Mouse (Mus musculus): ENCODE measurements around the gene Slc5a11.

Gene Slc5a11

DNA sequence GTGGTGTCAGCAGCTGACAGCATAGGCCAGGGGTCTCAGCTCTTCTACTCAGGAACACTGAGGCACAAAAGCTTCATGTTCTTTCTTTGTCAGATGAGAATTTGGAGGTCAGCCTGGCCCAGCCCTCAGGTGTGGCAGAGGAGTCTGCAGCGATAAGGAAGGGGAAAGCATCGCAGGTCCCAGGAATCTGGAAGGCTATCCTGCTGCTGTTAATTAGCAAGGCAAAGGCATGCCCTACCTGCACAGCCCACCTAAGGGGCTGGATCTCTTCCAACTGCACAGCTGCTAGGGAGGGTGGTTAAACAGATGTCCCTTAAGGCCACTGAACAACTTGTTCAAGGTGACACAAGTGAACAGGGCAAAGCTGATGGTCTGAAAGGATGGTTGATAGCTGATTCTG lies 558 bp downstream of the Slc5a11 start:
- DNase-seq, result no peak

- DNase-seq, result no peak
Observed at GRCm38 (mm10) chr7:123217448-123218354, 3.1 kb downstream of the Slc5a11 start.

DNA sequence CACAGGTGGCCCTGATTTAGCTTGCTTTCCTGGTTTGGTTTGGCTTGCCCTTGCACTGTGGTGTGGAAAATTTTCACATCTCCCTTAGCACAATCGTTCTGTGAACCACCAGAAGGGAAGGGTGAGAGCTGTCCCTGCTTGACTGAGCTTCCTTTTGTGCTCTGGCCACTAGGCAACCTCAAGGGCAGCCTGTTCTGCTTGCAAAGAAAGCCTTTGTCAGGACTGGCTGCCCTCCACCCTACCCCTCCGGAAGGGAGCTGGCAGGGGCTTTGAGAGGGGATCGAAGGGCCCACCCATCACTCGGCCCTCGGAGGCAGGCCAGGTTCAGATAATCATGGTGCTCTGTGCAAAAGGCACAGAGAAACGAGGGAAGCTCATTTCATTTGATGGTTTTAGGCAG lies 4.0 kb downstream of the Slc5a11 start:
- peak; percentile 29 for DNase-seq

GRCm38 (mm10) chr7:123219781-123220632 lies 5.4 kb downstream of the Slc5a11 start:
- no peak for DNase-seq

GRCm38 (mm10) chr7:123220633-123220942 lies 6.0 kb downstream of the Slc5a11 start:
- no peak for DNase-seq

DNA sequence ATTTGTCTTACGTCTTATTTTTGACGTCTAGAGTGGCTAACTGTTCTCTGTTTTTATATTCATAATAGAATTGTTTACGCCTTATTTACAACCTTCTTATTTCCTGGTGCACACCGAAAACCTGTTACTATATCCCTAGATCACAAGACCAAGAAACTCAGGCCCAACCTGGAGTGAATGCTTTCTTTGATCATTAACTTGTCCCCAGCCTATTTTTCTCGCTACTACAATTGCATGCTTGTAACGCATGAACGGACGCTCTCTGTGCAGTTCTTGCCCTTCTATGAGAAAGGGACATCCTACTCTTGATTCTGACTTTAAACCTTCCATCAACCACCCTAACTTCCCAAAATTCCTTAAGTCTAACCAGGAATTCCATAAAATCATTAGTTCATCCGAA lies 9.5 kb downstream of the Slc5a11 start:
- no peak for DNase-seq

DNA sequence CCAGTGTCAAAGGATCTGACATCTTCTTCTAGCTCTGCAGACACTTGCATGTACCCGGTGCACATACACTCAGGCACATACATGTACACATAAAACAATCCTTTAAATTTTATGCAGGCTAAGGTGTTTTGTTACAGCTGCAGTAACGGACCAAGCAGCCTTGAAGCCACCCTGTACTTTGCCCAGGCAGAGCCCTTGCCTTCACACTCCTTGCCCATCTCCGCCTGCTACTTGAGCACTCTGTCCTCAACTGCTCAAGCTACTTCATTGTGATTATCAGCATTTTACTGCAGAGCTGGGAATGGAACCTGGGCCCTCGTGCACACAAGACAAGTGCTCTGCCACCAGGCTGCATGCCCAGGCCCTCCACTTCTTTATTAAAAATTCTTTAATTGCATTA lies 10.6 kb downstream of the Slc5a11 start:
- no peak for DNase-seq

- peak; percentile 62 for DNase-seq
Observed at GRCm38 (mm10) chr7:123235449-123235848, 20.9 kb downstream of the Slc5a11 start.

- DNase-seq, result peak; percentile 14
Observed at GRCm38 (mm10) chr7:123238621-123239020, 24.0 kb downstream of the Slc5a11 start.

DNA sequence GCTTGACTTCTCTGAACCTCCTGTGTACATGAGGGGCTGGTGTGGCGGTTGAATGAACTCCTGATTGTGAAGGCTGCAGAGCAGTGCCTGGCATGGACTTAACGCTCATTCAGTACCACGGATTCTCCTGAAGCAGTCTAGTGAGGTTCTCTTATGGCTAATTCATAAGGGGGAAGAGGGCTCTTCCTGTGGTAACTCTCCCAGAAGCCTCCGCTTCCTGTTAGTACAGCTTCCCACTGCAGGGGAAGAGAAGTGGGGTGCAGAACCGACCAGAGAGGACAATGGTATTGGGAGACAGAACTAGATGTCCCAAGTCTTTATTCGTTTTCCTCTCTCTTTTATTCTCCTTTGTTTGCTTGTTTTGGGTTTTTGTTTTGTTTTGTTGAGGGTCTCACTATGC lies 25.5 kb downstream of the Slc5a11 start:
- DNase-seq, result no peak

DNA sequence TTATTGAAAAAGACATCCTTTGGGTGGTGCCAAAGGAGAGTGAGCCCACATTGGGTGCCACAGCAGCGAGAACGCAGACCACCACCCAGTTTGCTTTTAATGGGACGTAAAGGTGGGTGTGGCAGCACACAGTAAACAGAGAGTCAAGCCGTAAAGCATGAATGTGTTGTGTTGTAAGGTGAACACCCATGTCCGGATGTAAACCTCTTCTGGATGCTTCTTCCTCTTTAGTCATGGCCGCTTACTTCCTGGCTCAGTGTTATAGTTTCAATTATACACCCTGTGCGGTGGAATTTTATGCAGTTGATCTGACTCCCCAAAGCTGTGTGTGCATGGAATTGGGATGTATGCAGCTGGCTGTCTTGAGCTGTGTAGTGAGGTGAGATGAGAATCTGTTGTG lies 27.7 kb downstream of the Slc5a11 start:
- no peak for DNase-seq

- no peak for DNase-seq
Observed at GRCm38 (mm10) chr7:123244833-123245232, 30.3 kb downstream of the Slc5a11 start.

GRCm38 (mm10) chr7:123246504-123247084 lies 32.0 kb downstream of the Slc5a11 start:
- DNase-seq, result no peak

DNA sequence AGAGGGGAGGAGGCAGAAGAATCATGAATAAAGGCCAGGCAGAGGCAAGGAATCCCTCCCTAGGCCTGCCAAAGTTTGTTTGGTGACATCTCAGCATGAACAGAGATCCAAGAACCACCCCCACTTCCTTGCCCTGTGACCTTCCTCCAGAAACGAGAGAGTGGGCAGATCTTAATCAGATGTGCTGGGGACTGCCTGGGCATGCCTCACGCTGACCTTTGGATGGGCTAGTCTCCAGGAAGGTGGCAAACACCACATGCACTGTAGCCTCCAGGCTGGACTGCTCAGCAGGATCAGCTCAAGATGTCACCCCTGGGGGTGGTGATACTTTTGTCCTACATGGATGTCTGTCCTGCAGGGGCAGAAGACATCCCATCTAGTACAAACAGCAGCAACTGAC lies 33.6 kb downstream of the Slc5a11 start:
- DNase-seq, result no peak

DNA sequence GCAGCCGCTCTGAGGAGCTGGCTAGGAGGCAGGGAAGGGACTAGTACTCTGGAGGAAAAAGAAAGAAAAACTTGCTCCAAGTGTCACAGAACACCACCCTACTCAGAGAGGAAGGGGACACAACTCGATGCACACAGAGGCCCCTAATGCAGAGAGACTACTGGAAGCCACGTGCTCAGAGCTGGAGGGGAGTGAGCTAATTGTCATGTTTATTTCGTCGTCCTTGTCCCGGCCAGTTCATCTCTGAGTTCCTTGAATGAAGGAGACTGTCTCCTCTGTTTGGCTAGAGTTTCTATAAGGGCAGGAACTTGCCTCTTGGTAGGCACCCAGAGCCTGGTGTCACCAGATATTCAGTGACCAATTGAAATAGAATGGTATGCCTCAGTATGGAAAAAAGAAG lies 36.8 kb downstream of the Slc5a11 start:
- no peak for DNase-seq

DNA sequence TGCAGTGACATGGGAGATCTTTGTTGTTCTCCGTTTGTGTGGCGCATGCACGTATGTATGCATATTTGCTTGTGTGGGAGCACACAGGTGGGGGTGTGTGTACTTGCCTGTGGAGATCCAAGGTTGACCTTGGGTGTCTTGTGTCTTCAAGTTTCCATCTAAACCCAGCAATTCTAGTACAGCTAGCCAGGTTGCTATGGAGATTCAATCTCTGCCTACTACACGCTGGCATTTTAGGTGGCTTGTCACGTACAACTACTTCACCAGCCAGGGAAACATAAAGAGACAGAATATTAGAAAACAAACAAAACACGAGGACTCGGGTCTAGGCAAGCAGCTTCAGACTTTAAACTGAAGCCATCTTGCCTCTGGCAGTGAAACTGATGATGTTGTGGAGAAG lies 38.8 kb downstream of the Slc5a11 start:
- DNase-seq, result no peak

DNA sequence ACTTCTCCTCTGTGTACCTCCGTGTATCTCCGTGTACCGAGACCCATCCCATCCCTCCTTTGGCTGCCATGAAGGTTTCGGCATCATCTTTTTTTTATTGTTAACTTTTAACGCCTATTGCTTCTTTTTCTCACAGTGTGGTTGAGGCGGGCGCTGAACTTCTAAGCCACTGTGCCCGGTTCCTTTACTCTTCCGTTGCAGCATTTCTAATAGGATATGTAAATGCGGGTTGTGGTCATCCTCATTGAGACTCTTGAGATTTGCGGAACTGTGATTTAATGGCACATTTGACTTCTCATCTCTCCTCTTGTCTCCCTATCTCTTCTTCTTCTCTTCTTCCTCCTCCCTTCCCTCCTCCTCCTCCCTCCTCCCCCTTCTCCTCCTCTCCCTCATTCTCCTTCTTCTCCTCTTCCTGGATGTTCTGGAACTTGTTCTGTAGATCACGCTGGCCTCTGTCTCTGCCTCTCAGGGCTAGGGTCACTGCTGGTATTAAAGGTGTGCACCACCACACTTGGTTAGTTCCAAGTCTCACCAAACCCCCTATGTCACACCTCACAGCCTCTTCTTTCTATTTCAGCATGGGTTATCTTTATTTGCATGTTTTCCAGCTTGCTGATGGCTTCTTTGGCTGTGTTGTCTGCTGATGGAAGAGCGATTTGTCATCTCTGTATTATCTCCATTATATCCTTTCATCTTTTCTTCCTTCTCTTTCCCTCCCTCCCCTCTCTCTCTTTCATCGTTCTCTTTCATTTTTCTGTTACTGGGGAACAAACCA lies 39.8 kb downstream of the Slc5a11 start:
- DNase-seq, result no peak

GRCm38 (mm10) chr7:123258103-123258502 lies 43.5 kb downstream of the Slc5a11 start:
- DNase-seq, result no peak

- DNase-seq, result no peak
Observed at GRCm38 (mm10) chr7:123273056-123273455, 58.5 kb downstream of the Slc5a11 start.

- no peak for DNase-seq
Observed at GRCm38 (mm10) chr7:123276568-123276967, 62.0 kb downstream of the Slc5a11 start.

- no peak for DNase-seq
Observed at GRCm38 (mm10) chr7:123279797-123280196, 65.2 kb downstream of the Slc5a11 start.

DNA sequence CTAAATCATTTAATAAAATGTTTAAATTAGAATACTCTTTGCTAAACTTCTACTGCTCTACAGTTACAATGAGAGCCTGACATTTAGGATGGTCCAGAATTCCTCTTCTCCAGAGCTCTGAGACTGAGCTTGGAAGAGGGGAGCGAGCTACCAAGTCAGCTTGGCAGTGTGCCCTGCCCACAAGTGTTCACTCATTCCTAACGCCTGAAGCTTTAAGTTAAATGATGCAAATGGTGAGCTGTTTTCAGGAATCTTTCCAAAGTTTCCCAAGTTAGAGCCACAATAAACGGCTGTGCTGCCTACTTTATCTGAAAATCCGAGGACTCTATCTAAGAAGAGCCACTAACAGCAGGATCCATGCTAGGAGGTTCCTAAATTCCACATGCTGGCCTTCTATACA lies 69.2 kb downstream of the Slc5a11 start:
- DNase-seq, result no peak

DNA sequence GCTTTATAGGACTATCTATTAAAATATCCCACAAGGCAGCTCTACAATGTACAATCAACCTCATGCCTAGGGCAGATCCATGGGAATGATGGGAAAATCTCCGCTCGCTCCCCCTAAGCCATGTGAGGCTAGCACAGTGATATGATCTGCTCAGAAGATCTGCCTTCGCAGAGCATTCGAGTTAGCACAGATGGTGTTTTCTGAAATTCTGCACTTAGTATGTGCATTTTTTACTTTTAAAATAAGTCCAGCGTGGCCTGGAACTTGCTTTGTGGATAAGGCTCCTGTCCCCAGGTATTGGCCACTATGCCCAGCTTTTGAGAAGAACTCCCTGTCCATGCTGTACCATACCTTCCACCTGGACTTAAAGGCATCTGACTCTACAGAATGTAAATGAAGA lies 71.3 kb downstream of the Slc5a11 start:
- no peak for DNase-seq

Data from embryo, embryonic 11 days (tissue).